Mouse (Mus musculus) intestine, embryonic 15.5 days (tissue): ENCODE results near the gene Sh2d3c. TPM values are rescaled to one million over a fixed set of nuclear protein-coding genes. Genes with fewer than 3 reads are reported as not detected.

Source experiments
- ATAC-seq: fragments of 200-750 bp; cut with Nextera tagmentation; 2 replicates; pipeline ENCODE4 v1.8.0; 2017; ENCODE audit warnings: moderate TSS enrichment, moderate library complexity
- H3K27ac ChIP-seq: fragments of 300-500 bp; sonication (generic); 2 replicates; pipeline ENCODE4 v1.5.1; 2015; ENCODE audit warnings: mild to moderate bottlenecking, inconsistent platforms
- H3K27me3 ChIP-seq: fragments of 300-500 bp; sonication (generic); replicated peaks from 2 replicates; pipeline ENCODE4 v1.6.1; 2015; ENCODE audit warnings: inconsistent platforms
- H3K36me3 ChIP-seq: fragments of 300-500 bp; sonication (generic); 2 replicates; pipeline ENCODE4 v1.6.1; 2015; ENCODE audit warnings: inconsistent platforms
- H3K4me1 ChIP-seq: fragments of 300-500 bp; sonication (generic); replicated peaks from 2 replicates; pipeline ENCODE4 v1.6.1; 2015; ENCODE audit warnings: inconsistent platforms
- H3K4me2 ChIP-seq: fragments of 300-500 bp; sonication (generic); replicated peaks from 2 replicates; pipeline ENCODE4 v1.6.1; 2015; ENCODE audit warnings: mild to moderate bottlenecking, inconsistent platforms
- H3K4me3 ChIP-seq: fragments of 300-500 bp; sonication (generic); replicated peaks from 2 replicates; pipeline ENCODE4 v1.5.1; 2015; ENCODE audit warnings: inconsistent platforms
- H3K9ac ChIP-seq: fragments of 300-500 bp; sonication (generic); 2 replicates; pipeline ENCODE4 v1.6.1; 2015; ENCODE audit warnings: inconsistent platforms
- H3K9me3 ChIP-seq: fragments of 300-500 bp; sonication (generic); 2 replicates; pipeline ENCODE4 v1.6.1; 2016; ENCODE audit warnings: inconsistent platforms
- WGBS: fragments of 180-500 bp; shearing (Covaris S2); methylation state at CpG from one replicate; pipeline ENCODE4 v1.1.7; 2015; 5-methylcytosine and 5-hydroxymethylcytosine counted together
- polyA plus RNA-seq: library from polyadenylated mRNA; unstranded; fragments of >200 nt; fragmentation: Nextera tagmentation; extraction: Ambion mirVana; gene quantifications from 2 replicates; pipeline ENCODE4 v1.2.1, GENCODE M21; 2015

The Sh2d3c gene
- polyA plus RNA-seq, 1 experiment from 2014 or later: 28.6 TPM

DNA sequence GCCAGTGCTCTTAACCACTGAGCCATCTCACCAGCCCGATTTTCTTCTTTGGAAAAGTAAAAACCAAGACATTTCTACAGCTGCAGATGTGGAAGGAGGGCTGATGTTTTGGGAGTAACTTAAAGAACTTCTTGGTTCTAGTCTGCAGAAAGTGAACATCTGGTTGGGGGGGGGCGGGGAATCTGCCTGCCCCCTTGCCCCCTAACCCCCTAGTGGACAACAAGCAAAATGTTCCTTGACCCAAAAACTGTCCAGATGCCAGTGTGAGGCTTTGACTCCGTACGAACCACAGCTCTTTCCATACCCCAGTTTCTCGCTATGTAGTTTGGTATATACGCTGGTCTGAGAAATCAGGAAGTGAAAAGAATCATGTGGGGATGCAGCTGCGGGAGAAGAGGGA, 29.3 kb downstream of the Sh2d3c start:
- WGBS: 67% methylated on average over 7 of the region's 7 CpGs
- Histone ChIP-seq H3K27me3 (no peaks in the 10 kb centered on the region), H3K4me1 (peaks cover 8% of the 10 kb centered on the region), H3K27ac (no peak overlapping the region), H3K4me2 (no peak overlapping the region), H3K9ac (no peak overlapping the region), H3K9me3 (no peaks in the 10 kb centered on the region), H3K4me3 (no peak overlapping the region), H3K36me3 (peaks cover 29% of the 10 kb centered on the region)
- no peak for ATAC-seq

DNA sequence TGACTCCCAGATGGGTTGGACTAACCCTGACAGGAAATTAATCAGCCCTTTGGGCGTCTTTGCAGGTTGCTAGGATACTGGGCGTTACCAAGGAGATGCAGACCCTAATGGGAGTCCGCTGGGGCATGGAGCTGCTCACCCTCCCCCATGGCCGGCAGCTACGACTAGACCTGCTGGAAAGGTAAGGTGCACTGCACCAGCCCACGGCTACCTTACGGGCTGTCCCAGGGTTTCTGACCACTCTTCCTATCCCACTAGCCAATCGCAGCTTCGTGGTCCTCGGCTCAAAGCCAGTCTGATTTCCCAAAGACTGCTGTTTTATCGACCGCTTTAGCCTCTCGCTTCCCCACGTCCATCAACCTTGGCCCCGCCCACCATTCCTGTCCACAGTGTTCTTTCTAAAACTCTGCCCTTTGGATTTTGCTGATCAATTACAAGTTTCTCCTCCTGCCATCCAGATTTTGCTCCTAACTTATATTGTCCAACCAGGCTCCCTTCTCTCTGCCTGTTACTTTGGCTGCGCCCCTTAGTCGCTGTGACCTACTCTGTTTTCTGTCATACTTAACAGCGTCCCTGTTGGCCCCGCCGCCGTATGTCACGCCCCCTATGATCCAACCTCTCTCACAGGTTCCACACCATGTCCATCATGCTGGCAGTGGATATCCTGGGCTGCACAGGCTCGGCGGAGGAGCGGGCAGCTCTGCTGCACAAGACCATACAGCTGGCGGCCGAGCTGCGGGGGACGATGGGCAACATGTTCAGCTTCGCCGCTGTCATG, 30.2 kb downstream of the Sh2d3c start:
- no peaks in the 10 kb centered on the region for H3K9me3 ChIP-seq
- H3K4me2 ChIP-seq: peak overlapping the region; percentile 65
- peak; percentile 95 for ATAC-seq
- peaks cover 8% of the 10 kb centered on the region for H3K4me1 ChIP-seq
- 18% methylated on average over 31 of the region's 31 CpGs for WGBS
- H3K4me3 ChIP-seq: peak overlapping the region; percentile 42
- peak overlapping the region; percentile 41 for H3K27ac ChIP-seq
- peak overlapping the region; percentile 39; the same call in 1 of the 2 replicates for H3K9ac ChIP-seq
- peaks cover 27% of the 10 kb centered on the region for H3K36me3 ChIP-seq
- no peaks in the 10 kb centered on the region for H3K27me3 ChIP-seq

DNA sequence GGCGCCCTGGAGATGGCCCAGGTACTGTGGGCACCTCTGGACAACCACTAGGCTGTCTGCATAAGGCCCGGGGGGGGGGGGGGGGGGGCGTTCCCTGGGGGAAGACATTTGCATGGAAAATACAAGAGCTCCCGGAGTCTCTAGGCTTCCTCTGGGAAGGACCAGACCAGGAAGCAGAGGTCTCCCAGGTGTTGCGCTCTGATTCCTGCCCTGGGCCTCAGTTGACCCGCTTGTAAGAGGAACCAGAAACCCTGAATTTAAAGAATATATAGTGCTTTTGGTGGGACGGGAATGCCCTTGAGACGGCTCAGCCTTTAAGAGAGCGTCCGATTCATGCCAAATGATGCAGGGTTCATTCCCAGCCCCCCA, 30.8 kb downstream of the Sh2d3c start:
- Histone ChIP-seq H3K27me3 (no peaks in the 10 kb centered on the region), H3K27ac (peak overlapping the region; percentile 41), H3K4me3 (peak overlapping the region; percentile 42), H3K9me3 (no peaks in the 10 kb centered on the region), H3K36me3 (peaks cover 25% of the 10 kb centered on the region), H3K4me1 (peaks cover 8% of the 10 kb centered on the region), H3K4me2 (peak overlapping the region; percentile 65), H3K9ac (peak overlapping the region; percentile 39; the same call in 1 of the 2 replicates)
- peak; percentile 57 for ATAC-seq
- 30% methylated on average over 10 of the region's 10 CpGs for WGBS

DNA sequence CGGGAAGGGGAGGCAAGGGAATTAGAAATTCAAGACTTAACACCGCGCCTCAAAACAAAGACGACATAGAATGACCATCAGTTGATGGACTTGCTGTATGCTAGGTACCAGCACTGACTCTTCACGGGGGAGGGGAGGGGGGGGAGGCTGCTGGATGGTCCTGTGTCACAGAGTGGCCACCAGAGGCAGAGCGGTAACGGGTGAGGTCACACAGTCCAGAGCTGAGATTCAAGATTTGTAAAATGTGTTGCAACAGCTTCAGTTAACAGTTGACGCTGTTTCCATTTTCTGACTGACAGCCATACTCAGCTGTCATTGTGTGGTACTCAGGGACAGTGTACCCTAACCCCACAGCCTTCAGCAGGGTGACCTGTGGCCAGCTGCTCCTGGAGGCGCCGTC, 31.3 kb downstream of the Sh2d3c start:
- 71% methylated on average over 10 of the region's 10 CpGs for WGBS
- no peak overlapping the region for H3K27ac ChIP-seq
- H3K4me2 ChIP-seq: peak overlapping the region; percentile 65
- H3K4me1 ChIP-seq: peaks cover 8% of the 10 kb centered on the region
- H3K36me3 ChIP-seq: peaks cover 22% of the 10 kb centered on the region
- no peaks in the 10 kb centered on the region for H3K9me3 ChIP-seq
- H3K27me3 ChIP-seq: no peaks in the 10 kb centered on the region
- no peak overlapping the region for H3K9ac ChIP-seq
- H3K4me3 ChIP-seq: peak overlapping the region; percentile 42; the same call in 1 of the 2 replicates
- ATAC-seq: no peak

DNA sequence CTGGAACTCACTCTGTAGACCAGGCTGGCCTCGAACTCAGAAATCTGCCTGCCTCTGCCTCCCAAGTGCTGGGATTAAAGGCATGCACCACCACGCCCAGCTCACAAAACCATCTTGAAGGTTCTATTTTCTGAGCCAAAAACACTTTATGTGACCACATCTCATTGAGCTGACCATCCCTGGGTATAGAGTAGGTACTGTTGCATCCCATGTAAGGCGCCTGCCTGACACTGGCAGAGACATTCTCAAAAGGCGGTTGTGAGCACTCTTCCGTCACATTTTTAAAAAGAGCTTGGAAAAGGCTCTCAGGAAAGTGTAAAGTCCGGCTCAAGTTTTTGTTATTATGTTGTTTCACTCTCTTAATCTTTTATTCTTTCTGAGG, 35.8 kb downstream of the Sh2d3c start:
- Histone ChIP-seq H3K4me3 (no peak overlapping the region), H3K27ac (no peak overlapping the region), H3K4me1 (peaks cover 9% of the 10 kb centered on the region; the same call in 1 of the 2 replicates), H3K27me3 (no peaks in the 10 kb centered on the region), H3K4me2 (peak overlapping the region; percentile 72; the same call in 1 of the 2 replicates), H3K9ac (no peak overlapping the region), H3K9me3 (no peaks in the 10 kb centered on the region), H3K36me3 (peaks cover 21% of the 10 kb centered on the region)
- 36% methylated on average over 6 of the region's 6 CpGs for WGBS
- ATAC-seq: peak; percentile 39; the same call in 1 of the 2 replicates

DNA sequence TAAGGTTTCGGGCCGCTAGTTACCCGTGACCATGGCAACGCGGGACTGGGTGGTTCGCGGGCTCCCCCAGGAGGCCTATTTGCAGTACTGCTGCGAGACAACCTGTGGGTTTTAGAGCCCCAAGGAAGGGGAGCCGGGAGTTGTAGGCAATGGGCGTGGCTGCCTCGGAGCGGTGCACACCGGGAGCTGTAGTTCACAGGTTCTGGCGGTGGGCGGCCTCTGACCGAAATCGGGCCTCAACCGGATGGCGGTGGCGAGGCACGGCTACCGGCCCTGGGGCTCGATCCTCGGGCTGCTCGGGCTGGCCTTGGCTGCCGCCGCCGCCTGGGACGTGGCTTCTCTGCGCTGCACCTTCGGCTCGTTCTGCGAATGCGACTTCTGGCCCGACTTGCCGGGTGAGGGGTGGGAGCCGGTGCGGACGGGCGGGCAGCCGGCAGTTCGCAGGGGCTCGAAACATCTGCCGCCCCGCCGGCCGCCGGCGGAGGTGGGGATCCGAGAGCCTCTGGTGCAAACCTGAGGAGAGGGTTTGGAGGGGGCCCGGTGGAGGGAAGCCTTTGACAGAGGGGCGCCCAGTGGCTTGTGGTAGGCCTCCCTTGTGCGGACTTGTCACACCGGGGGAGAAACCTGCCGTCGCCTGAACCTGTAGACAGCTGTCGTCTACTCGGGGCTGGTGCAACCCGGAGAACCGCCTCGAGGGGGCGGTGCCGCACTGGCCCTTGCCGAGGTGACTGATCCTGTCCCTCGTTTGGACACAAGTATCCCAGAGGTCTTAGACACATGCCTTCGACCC, 36.4 kb downstream of the Sh2d3c start, which contains the start of gene Tor2a:
TSS of gene Tor2a (plus strand) at position 179 of the 790 bp plus-strand sequence.
- Histone ChIP-seq H3K4me2 (peak within 1 kb of the TSS; percentile 72), H3K4me3 (peak within 1 kb of the TSS; percentile 72), H3K4me1 (peaks cover 9% of the 10 kb centered on the region; the same call in 1 of the 2 replicates), H3K27me3 (no peaks in the 10 kb centered on the region), H3K27ac (peak within 1 kb of the TSS; percentile 85), H3K9me3 (no peaks in the 10 kb centered on the region), H3K9ac (peak within 1 kb of the TSS; percentile 76), H3K36me3 (peaks cover 21% of the 10 kb centered on the region)
- under 1% methylated on average over 66 of the region's 66 CpGs for WGBS
- ATAC-seq: peak; percentile 96

DNA sequence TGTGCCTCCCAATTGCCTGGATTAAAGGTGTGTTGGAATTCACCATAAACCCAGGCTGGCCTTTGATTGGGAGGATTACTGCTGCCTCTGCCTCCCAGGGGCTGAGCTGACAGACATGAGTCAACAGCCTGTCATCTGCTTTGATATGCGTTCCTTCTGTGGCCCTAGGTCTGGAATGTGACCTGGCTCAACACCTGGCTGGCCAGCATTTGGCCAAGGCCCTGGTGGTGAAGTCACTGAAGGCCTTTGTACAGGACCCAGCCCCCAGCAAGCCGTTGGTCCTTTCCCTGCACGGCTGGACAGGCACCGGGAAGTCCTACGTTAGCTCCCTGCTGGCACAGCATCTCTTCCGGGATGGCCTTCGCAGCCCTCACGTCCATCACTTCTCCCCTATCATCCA, 37.6 kb downstream of the Sh2d3c start:
- H3K27ac ChIP-seq: no peak overlapping the region
- no peaks in the 10 kb centered on the region for H3K27me3 ChIP-seq
- H3K4me2 ChIP-seq: no peak overlapping the region
- no peak for ATAC-seq
- H3K36me3 ChIP-seq: peaks cover 14% of the 10 kb centered on the region
- peaks cover 9% of the 10 kb centered on the region; the same call in 1 of the 2 replicates for H3K4me1 ChIP-seq
- no peaks in the 10 kb centered on the region for H3K9me3 ChIP-seq
- H3K9ac ChIP-seq: peak overlapping the region; percentile 28; the same call in 1 of the 2 replicates
- no peak overlapping the region for H3K4me3 ChIP-seq
- WGBS: 70% methylated on average over 8 of the region's 8 CpGs

DNA sequence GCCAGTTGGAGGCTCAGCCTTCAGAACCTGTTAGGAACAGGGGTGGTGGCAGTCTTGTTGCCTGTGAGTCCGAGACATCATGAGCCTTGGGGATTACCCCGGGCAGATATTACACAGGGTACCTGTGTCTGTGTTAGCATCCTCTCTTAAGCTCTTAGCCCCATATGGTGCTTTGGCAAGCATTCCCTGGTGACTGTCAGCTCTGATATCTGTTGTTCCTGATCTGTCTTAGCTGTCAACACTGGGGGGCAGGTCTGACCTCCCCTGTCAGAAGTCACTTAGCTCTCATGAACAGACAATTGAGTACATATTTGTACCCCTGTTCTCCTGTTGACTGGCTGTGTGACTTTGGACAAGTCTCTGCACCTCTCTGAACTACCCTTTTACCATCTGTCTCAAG, 38.1 kb downstream of the Sh2d3c start:
- Histone ChIP-seq H3K4me3 (no peak overlapping the region), H3K4me2 (no peak overlapping the region), H3K27me3 (no peaks in the 10 kb centered on the region), H3K4me1 (peaks cover 9% of the 10 kb centered on the region; the same call in 1 of the 2 replicates), H3K36me3 (peaks cover 14% of the 10 kb centered on the region), H3K9ac (0 out of 2 replicates have a peak overlapping the region, but pooled peaks have one; percentile 28), H3K9me3 (no peaks in the 10 kb centered on the region), H3K27ac (no peak overlapping the region)
- no peak for ATAC-seq
- 89% methylated on average over 2 of the region's 2 CpGs for WGBS

DNA sequence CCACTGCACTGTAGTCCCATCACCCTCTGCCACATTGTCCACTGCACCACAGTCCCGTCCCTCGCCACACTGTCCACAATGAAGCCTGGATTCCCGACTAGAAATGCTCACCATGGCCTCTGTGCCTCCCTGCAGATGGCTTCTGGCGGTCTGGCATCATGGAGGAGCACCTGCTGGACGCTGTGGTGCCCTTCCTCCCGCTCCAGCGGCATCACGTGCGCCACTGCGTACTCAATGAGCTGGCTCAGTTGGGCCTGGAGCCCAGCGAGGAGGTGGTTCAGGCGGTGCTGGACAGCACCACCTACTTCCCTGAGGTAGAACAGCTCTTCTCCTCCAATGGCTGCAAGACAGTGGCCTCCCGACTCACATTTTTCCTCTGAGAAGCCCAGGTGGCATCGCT, 40.5 kb downstream of the Sh2d3c start:
- no peak overlapping the region for H3K27ac ChIP-seq
- no peak for ATAC-seq
- WGBS: 90% methylated on average over 14 of the region's 14 CpGs
- no peak overlapping the region for H3K9ac ChIP-seq
- H3K4me2 ChIP-seq: no peak overlapping the region
- peaks cover 7% of the 10 kb centered on the region; the same call in 1 of the 2 replicates for H3K36me3 ChIP-seq
- no peaks in the 10 kb centered on the region for H3K27me3 ChIP-seq
- no peaks in the 10 kb centered on the region for H3K9me3 ChIP-seq
- peaks cover 9% of the 10 kb centered on the region; the same call in 1 of the 2 replicates for H3K4me1 ChIP-seq
- no peak overlapping the region for H3K4me3 ChIP-seq

DNA sequence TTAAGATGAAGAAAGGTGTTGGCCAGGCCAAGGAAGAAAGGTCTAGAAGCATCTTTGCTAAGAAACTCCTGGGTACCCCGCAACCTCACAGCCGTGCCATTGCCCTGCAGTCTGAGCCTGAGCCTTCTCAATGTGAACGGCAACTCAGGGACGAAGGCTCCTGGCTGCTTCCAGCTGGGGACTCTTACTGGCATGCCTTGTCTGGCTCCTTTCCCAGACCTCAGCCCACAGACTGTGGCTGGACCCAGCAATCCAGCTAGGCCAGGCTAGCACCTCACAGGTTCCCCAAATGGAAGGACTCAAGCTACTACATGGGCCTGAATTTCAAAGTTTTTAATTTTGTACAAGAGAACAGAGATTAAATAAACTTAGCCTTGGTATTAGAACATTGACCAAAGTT, 41.0 kb downstream of the Sh2d3c start:
- no peaks in the 10 kb centered on the region for H3K27me3 ChIP-seq
- no peak for ATAC-seq
- H3K9ac ChIP-seq: no peak overlapping the region
- H3K9me3 ChIP-seq: no peaks in the 10 kb centered on the region
- no peak overlapping the region for H3K4me3 ChIP-seq
- 92% methylated on average over 4 of the region's 4 CpGs for WGBS
- peaks cover 7% of the 10 kb centered on the region; the same call in 1 of the 2 replicates for H3K36me3 ChIP-seq
- no peak overlapping the region for H3K4me2 ChIP-seq
- no peak overlapping the region for H3K27ac ChIP-seq
- peaks cover 9% of the 10 kb centered on the region; the same call in 1 of the 2 replicates for H3K4me1 ChIP-seq

DNA sequence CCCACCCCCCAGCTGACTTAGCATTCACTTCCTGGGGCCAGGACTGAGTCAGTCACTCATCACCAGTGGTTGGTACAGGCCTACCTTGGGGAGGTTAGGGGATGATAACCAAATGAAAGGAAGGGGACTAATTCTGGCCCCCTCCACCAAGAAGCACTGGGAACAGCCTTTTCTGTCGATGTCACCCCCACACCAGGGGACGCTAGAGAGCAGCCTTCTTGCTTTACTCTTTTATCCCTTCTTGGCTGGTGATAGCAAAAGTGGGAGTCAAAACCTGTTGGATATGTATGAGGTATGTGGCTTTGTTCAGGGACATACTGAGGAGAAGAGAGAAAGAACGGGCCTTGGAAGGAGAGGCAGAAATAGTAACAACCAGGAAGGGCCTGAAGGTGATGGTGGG, 42.5 kb downstream of the Sh2d3c start:
- Histone ChIP-seq H3K36me3 (peaks cover 7% of the 10 kb centered on the region; the same call in 1 of the 2 replicates), H3K9me3 (no peaks in the 10 kb centered on the region), H3K27ac (no peak overlapping the region), H3K4me3 (no peak overlapping the region), H3K9ac (no peak overlapping the region), H3K27me3 (no peaks in the 10 kb centered on the region), H3K4me2 (no peak overlapping the region), H3K4me1 (peaks cover 6% of the 10 kb centered on the region; the same call in 1 of the 2 replicates)
- 81% methylated on average over 3 of the region's 3 CpGs for WGBS
- no peak for ATAC-seq

DNA sequence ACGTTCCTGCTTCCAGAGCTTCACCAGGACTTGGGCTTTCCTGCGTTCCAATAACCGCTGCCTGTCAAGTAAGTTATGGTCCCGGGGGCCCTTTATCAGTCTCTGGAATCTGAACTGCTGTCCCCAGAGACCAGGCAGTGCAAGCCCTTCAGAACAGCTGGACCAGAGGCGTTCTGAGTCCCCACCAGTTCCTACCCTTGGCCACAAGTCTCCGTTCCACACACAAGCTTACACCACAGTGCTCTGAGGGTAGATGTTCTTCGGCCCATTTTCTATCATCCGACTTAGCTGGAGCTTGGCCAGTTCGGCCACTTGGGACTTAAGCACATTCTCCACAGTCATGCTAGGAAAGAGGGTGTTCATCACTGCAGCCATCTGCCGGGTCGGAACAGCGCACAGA, 46.4 kb downstream of the Sh2d3c start:
- Histone ChIP-seq H3K36me3 (no peaks in the 10 kb centered on the region), H3K27ac (no peak overlapping the region), H3K4me1 (peaks cover 12% of the 10 kb centered on the region; the same call in 1 of the 2 replicates), H3K4me2 (no peak overlapping the region), H3K9ac (no peak overlapping the region), H3K9me3 (no peaks in the 10 kb centered on the region), H3K4me3 (no peak overlapping the region), H3K27me3 (no peaks in the 10 kb centered on the region)
- no peak for ATAC-seq
- 72% methylated on average over 12 of the region's 12 CpGs for WGBS
